Mouse (Mus musculus) heart, postnatal 4 days (tissue): ENCODE results near the gene Arhgef1. TPM values are rescaled to one million over a fixed set of nuclear protein-coding genes. Genes with fewer than 3 reads are reported as not detected.

ENCODE experiments used
- microRNA-seq, 2 experiments: library from miRNA; unstranded; fragments of <30 nt; microRNA quantifications; one replicate each; pipeline ENCODE4 v1.2.0; 2021 to 2022
- total RNA-seq, 2 experiments: library from RNA; stranded (reverse); gene quantifications; 2 replicates each; pipeline ENCODE4 v1.2.3; 2021

The Arhgef1 gene
- total RNA-seq, 2 experiments from 2014 or later, result 87.0 to 88.2 TPM

Small RNAs within 50 kb of the gene (microRNA-seq; reads per million reads assigned to microRNA genes)
- gene Mir7046, result 1.0 to 2.9 reads per million in 2 experiments

Other genes starting within 250 kb of the Arhgef1 start
- gene Tex101, start 226.2 kb upstream of the Arhgef1 start, total RNA-seq, result not detected
- not detected for gene BC049730, start 193.7 kb upstream of the Arhgef1 start, total RNA-seq
- gene Gm4763, start 176.0 kb upstream of the Arhgef1 start, total RNA-seq, result not detected
- under 1 TPM; 0.10 to 0.18 TPM for gene Cd177, start 142.6 kb upstream of the Arhgef1 start, total RNA-seq
- gene Ceacam10, start 125.7 kb upstream of the Arhgef1 start, total RNA-seq, result under 1 TPM in 1 of 2 experiments, not detected in 1; 0.25 TPM
- 1 to 10 TPM in 1 of 2 experiments, not detected in 1; 2.5 TPM for gene Gm9844, start 40.7 kb upstream of the Arhgef1 start, total RNA-seq
- not detected for gene Lypd4, start 33.0 kb upstream of the Arhgef1 start, total RNA-seq
- not detected for gene Dmrtc2, start 32.9 kb upstream of the Arhgef1 start, total RNA-seq
- gene Rps19, start 18.5 kb upstream of the Arhgef1 start, total RNA-seq, result 100 to 1,000 TPM; 902 to 929 TPM
- gene Cd79a, start 5.5 kb upstream of the Arhgef1 start, total RNA-seq, result 1 to 10 TPM in 1 of 2 experiments, under 1 TPM in 1; 0.88 to 1.4 TPM
- gene Gm4881, start 41.6 kb downstream of the Arhgef1 start, total RNA-seq, result not detected
- gene Rabac1, start 69.8 kb downstream of the Arhgef1 start, total RNA-seq, result 100 to 1,000 TPM; 212 to 234 TPM
- under 1 TPM; 0.31 to 0.47 TPM for gene Atp1a3, start 103.0 kb downstream of the Arhgef1 start, total RNA-seq
- gene Grik5, start 169.4 kb downstream of the Arhgef1 start, total RNA-seq, result 10 to 100 TPM; 14.0 to 15.7 TPM
- 10 to 100 TPM; 13.5 to 16.3 TPM for gene Zfp574, start 169.7 kb downstream of the Arhgef1 start, total RNA-seq